Mouse (Mus musculus): Measurements from ENCODE around the gene 9930021J03Rik. TPM values are rescaled to one million over a fixed set of nuclear protein-coding genes. Genes with fewer than 3 reads are reported as not detected.

Gene 9930021J03Rik
- polyA plus RNA-seq, 1 experiment: 19.1 TPM

- no peak overlapping the region for H3K4me3 ChIP-seq (ENCODE audit: control insufficient read depth, low read depth, low read length)
- no peaks in the 10 kb centered on the region for H3K4me1 ChIP-seq (ENCODE audit: control insufficient read depth, insufficient read depth, low read length)
- H3K36me3 ChIP-seq (ENCODE audit: control insufficient read depth, insufficient read depth, low read length): no peaks in the 10 kb centered on the region
- no peak for TF ChIP-seq POLR2A (IDR thresholded peaks at IDR 0.05; ENCODE audit: control insufficient read depth, low read depth, low read length)
- no peak for TF ChIP-seq CTCF (IDR thresholded peaks at IDR 0.05; ENCODE audit: control insufficient read depth, insufficient read depth, insufficient replicate concordance, low read depth, low read length)
- H3K27me3 ChIP-seq (ENCODE audit: control insufficient read depth, insufficient read depth, low read length): no peaks in the 10 kb centered on the region
- no peak overlapping the region for H3K27ac ChIP-seq (ENCODE audit: control insufficient read depth, insufficient read depth, low read depth, low read length)
Measured at GRCm38 (mm10) chr19:29666164-29666563, 139.6 kb downstream of the 9930021J03Rik start.

DNA sequence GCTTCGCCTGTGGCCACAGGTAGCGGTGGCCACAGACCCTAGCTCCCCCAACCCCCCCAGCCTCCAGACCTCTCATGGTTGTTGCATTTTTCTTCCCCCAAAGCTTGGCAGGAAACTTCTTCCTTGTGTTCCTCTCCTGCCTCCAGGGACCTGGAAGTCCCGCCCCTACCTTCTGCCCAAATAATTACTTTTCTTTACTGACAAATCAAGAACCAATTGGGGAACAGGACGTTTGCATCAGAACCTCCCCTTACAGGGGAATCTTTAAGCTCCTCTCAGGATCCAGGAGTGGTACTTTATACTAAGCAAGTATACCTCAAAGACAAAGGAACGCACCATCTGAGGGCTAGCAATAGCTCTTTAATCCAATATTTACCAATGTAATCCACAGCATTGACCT is 140.9 kb downstream of the 9930021J03Rik start:
- Histone ChIP-seq H3K4me3 (ENCODE audit: control insufficient read depth, low read depth, low read length) (no peak overlapping the region), H3K27ac (ENCODE audit: control insufficient read depth, insufficient read depth, low read depth, low read length) (no peak overlapping the region), H3K27me3 (ENCODE audit: control insufficient read depth, insufficient read depth, low read length) (no peaks in the 10 kb centered on the region), H3K4me1 (ENCODE audit: control insufficient read depth, insufficient read depth, low read length) (no peaks in the 10 kb centered on the region), H3K36me3 (ENCODE audit: control insufficient read depth, insufficient read depth, low read length) (no peaks in the 10 kb centered on the region)
- TF ChIP-seq POLR2A (IDR thresholded peaks at IDR 0.05; ENCODE audit: control insufficient read depth, low read depth, low read length): no peak
- no peak for TF ChIP-seq CTCF (IDR thresholded peaks at IDR 0.05; ENCODE audit: control insufficient read depth, insufficient read depth, insufficient replicate concordance, low read depth, low read length)

Other genes with a start within 250 kb of the 9930021J03Rik start
- 14.7 and 18.9 TPM in 2 replicates for gene Ermp1, start 157.6 kb downstream of the 9930021J03Rik start, polyA plus RNA-seq (2012; rRNA removed)
- not detected in 2 replicates for gene Mlana, start 108.2 kb downstream of the 9930021J03Rik start, polyA plus RNA-seq (2012; rRNA removed)
- gene Ranbp6, start 7.0 kb upstream of the 9930021J03Rik start, polyA plus RNA-seq (2012; rRNA removed): 1.2 and 1.6 TPM in 2 replicates
- 2.1 and 2.2 TPM in 2 replicates for gene Il33, start 119.1 kb upstream of the 9930021J03Rik start, polyA plus RNA-seq (2012; rRNA removed)
- gene Trpd52l3, start 197.8 kb upstream of the 9930021J03Rik start, polyA plus RNA-seq (2012; rRNA removed): 48.5 and 55.1 TPM in 2 replicates
- 13.5 and 14.0 TPM in 2 replicates for gene Uhrf2, start 224.5 kb upstream of the 9930021J03Rik start, polyA plus RNA-seq (2012; rRNA removed)